Mouse (Mus musculus): ENCODE data around the gene 1700029I15Rik.

The 1700029I15Rik gene

GRCm38 (mm10) chr2:92373437-92373813, 8.9 kb upstream of the 1700029I15Rik start:
- DNase-seq (ENCODE audit: low spot score): no peak

- peak; percentile 60 for DNase-seq (ENCODE audit: low spot score)
Measured at GRCm38 (mm10) chr2:92374514-92374913, 7.8 kb upstream of the 1700029I15Rik start, which contains the start of the genes Pex16 and Large2. TSS of gene Pex16 (plus strand) at chr2:92374676. TSS of gene Large2 (minus strand) at chr2:92374869.

GRCm38 (mm10) chr2:92375099-92375623, 7.2 kb upstream of the 1700029I15Rik start:
- DNase-seq (ENCODE audit: low spot score): peak; percentile 100

GRCm38 (mm10) chr2:92375788-92376187, 6.5 kb upstream of the 1700029I15Rik start:
- DNase-seq (ENCODE audit: low spot score): no peak

- DNase-seq (ENCODE audit: low spot score): peak; percentile 93
Measured at GRCm38 (mm10) chr2:92376300-92376699, 6.0 kb upstream of the 1700029I15Rik start.

GRCm38 (mm10) chr2:92377320-92377719, 5.0 kb upstream of the 1700029I15Rik start:
- DNase-seq (ENCODE audit: low spot score): no peak

GRCm38 (mm10) chr2:92379783-92380494, 2.4 kb upstream of the 1700029I15Rik start:
- no peak for DNase-seq (ENCODE audit: low spot score)

- no peak for DNase-seq (ENCODE audit: low spot score)
Measured at GRCm38 (mm10) chr2:92380495-92381050, 1.8 kb upstream of the 1700029I15Rik start.

- no peak for DNase-seq (ENCODE audit: low spot score)
Measured at GRCm38 (mm10) chr2:92381161-92381560, 1.2 kb upstream of the 1700029I15Rik start.

- DNase-seq (ENCODE audit: low spot score): no peak
Measured at GRCm38 (mm10) chr2:92382759-92383158, 421 bp downstream of the 1700029I15Rik start.

GRCm38 (mm10) chr2:92384101-92384500, 1.8 kb downstream of the 1700029I15Rik start:
- DNase-seq (ENCODE audit: low spot score): no peak

- DNase-seq (ENCODE audit: low spot score): no peak
Measured at GRCm38 (mm10) chr2:92385113-92386051, 3.0 kb downstream of the 1700029I15Rik start.

GRCm38 (mm10) chr2:92386821-92387570, 4.7 kb downstream of the 1700029I15Rik start:
- DNase-seq (ENCODE audit: low spot score): no peak

- DNase-seq (ENCODE audit: low spot score): no peak
Measured at GRCm38 (mm10) chr2:92387646-92388045, 5.3 kb downstream of the 1700029I15Rik start.

- no peak for DNase-seq (ENCODE audit: low spot score)
Measured at GRCm38 (mm10) chr2:92388081-92388517, 5.8 kb downstream of the 1700029I15Rik start.

GRCm38 (mm10) chr2:92388891-92389641, 6.7 kb downstream of the 1700029I15Rik start:
- DNase-seq (ENCODE audit: low spot score): peak; percentile 89

GRCm38 (mm10) chr2:92389645-92390044, 7.3 kb downstream of the 1700029I15Rik start:
- no peak for DNase-seq (ENCODE audit: low spot score)

- DNase-seq (ENCODE audit: low spot score): peak; percentile 69
Measured at GRCm38 (mm10) chr2:92390206-92390930, 8.0 kb downstream of the 1700029I15Rik start.

- DNase-seq (ENCODE audit: low spot score): no peak
Measured at GRCm38 (mm10) chr2:92391116-92391515, 8.8 kb downstream of the 1700029I15Rik start.

Measured in adipocyte (in vitro differentiated cells).